Mouse (Mus musculus) cerebellum, adult 2 months (tissue): ENCODE data around the gene Tex52. TPM values are rescaled to one million over a fixed set of nuclear protein-coding genes. Genes with fewer than 3 reads are reported as not detected.

Experiments
- DNase-seq, 2 experiments: peaks; one replicate each; pipeline ENCODE4 v3.0.0; 2021
- H3K27ac ChIP-seq: fragments of 200-500 bp; 2 replicates; pipeline ENCODE4 v1.5.1; 2012; ENCODE audit warnings: low read length, control low read depth, inconsistent platforms; ENCODE audit not compliant: insufficient read depth
- H3K27me3 ChIP-seq: fragments of 200-500 bp; 2 replicates; pipeline ENCODE4 v1.6.1; 2012; ENCODE audit warnings: inconsistent platforms, mild to moderate bottlenecking, low read length, moderate library complexity; ENCODE audit not compliant: control insufficient read depth, insufficient read depth
- H3K4me1 ChIP-seq: fragments of 200-500 bp; 2 replicates; pipeline ENCODE4 v1.6.1; 2011; ENCODE audit warnings: low read length; ENCODE audit not compliant: control insufficient read depth, insufficient read depth
- H3K4me3 ChIP-seq: fragments of 200-500 bp; replicated peaks from 2 replicates; pipeline ENCODE3; 2011; ENCODE audit warnings: mild to moderate bottlenecking, low read depth, low read length, control low read depth; ENCODE audit not compliant: insufficient read depth
- CTCF ChIP-seq: fragments of 200-500 bp; IDR thresholded peaks from 2 replicates; pipeline ENCODE4 v1.5.1; 2011; ENCODE audit warnings: low read depth, mild to moderate bottlenecking, control low read depth, low read length, moderate library complexity, borderline replicate concordance; ENCODE audit not compliant: insufficient read depth
- POLR2A ChIP-seq: fragments of 200-500 bp; IDR thresholded peaks from 2 replicates; pipeline ENCODE4 v1.6.1; 2011; ENCODE audit warnings: low read length, control low read depth, borderline replicate concordance; ENCODE audit not compliant: insufficient read depth
- WGBS: fragments of 180-500 bp; shearing (Covaris S2); methylation state at CpG from one replicate; pipeline ENCODE4 v1.1.7; 2018; 5-methylcytosine and 5-hydroxymethylcytosine counted together
- polyA plus RNA-seq: library from polyadenylated mRNA; depleted of rRNA; stranded (reverse); fragments of >200 nt; gene quantifications from 2 replicates; pipeline ENCODE4 v1.2.3, GENCODE M21; 2012

The Tex52 gene
- polyA plus RNA-seq, 1 experiment = 8.0 TPM

- Histone ChIP-seq H3K4me3 (no peak overlapping the region), H3K27ac (no peak overlapping the region), H3K4me1 (peaks cover 16% of the 10 kb centered on the region), H3K27me3 (no peaks in the 10 kb centered on the region)
- 15% methylated on average over 7 of the region's 7 CpGs for WGBS
- peak in 1 of 2 experiments; percentile 45 for DNase-seq
- TF ChIP-seq CTCF (no peak), POLR2A (no peak)
These were observed 25.5 kb upstream of the Tex52 start for GRCm38 (mm10) chr6:128349711-128350110.

GRCm38 (mm10) chr6:128354140-128354539, 21.1 kb upstream of the Tex52 start:
- Histone ChIP-seq H3K4me3 (peak overlapping the region; percentile 20), H3K4me1 (peaks cover 9% of the 10 kb centered on the region; the same call in 1 of the 2 replicates), H3K27ac (no peak overlapping the region), H3K27me3 (no peaks in the 10 kb centered on the region)
- DNase-seq = no peak
- TF ChIP-seq POLR2A (no peak), CTCF (no peak)
- 41% methylated on average over 3 of the region's 3 CpGs for WGBS

GRCm38 (mm10) chr6:128355201-128355681, 20.0 kb upstream of the Tex52 start:
- peak overlapping the region; percentile 30 for H3K27ac ChIP-seq
- peak in 1 of 2 experiments; percentile 64 for DNase-seq
- H3K4me1 ChIP-seq = 0 out of 2 replicates have a peak, but pooled peaks cover 3% of the 10 kb centered on the region
- WGBS = under 1% methylated on average over 28 of the region's 28 CpGs
- peak overlapping the region; percentile 77 for H3K4me3 ChIP-seq
- H3K27me3 ChIP-seq = no peaks in the 10 kb centered on the region
- no peak for TF ChIP-seq CTCF
- TF ChIP-seq POLR2A = no peak

- WGBS = under 1% methylated on average over 42 of the region's 42 CpGs
- no peaks in the 10 kb centered on the region for H3K27me3 ChIP-seq
- peak; percentile 98 to 99 for DNase-seq
- 0 out of 2 replicates have a peak, but pooled peaks cover 3% of the 10 kb centered on the region for H3K4me1 ChIP-seq
- no peak for TF ChIP-seq CTCF
- peak; percentile 92 for TF ChIP-seq POLR2A
- peak within 1 kb of the TSS; percentile 78 for H3K27ac ChIP-seq
- peak within 1 kb of the TSS; percentile 77 for H3K4me3 ChIP-seq
These were observed 19.4 kb upstream of the Tex52 start, which contains the start of gene Tulp3 for GRCm38 (mm10) chr6:128355726-128356416. TSS of gene Tulp3 (minus strand) at chr6:128355851.

- WGBS = 7% methylated on average over 2 of the region's 2 CpGs
- H3K27ac ChIP-seq = no peak overlapping the region
- H3K27me3 ChIP-seq = no peaks in the 10 kb centered on the region
- no peak overlapping the region for H3K4me3 ChIP-seq
- DNase-seq = peak; percentile 64 to 76
- H3K4me1 ChIP-seq = peaks cover 3% of the 10 kb centered on the region; the same call in 1 of the 2 replicates
- TF ChIP-seq POLR2A (no peak), CTCF (peak; percentile 82)
These were observed 16.3 kb upstream of the Tex52 start for GRCm38 (mm10) chr6:128358999-128359398.

GRCm38 (mm10) chr6:128361901-128362300, 13.4 kb upstream of the Tex52 start:
- Histone ChIP-seq H3K4me3 (peak overlapping the region; percentile 59), H3K4me1 (peaks cover 3% of the 10 kb centered on the region; the same call in 1 of the 2 replicates), H3K27ac (no peak overlapping the region), H3K27me3 (no peaks in the 10 kb centered on the region)
- DNase-seq = no peak
- 22% methylated on average over 9 of the region's 9 CpGs for WGBS
- no peak for TF ChIP-seq POLR2A
- TF ChIP-seq CTCF = no peak

GRCm38 (mm10) chr6:128362381-128363006, 12.8 kb upstream of the Tex52 start, which contains the start of the genes Rhno1 and Foxm1:
TSS of gene Rhno1 (minus strand) at chr6:128362911.
TSS of gene Foxm1 (plus strand) at chr6:128362967.
- Histone ChIP-seq H3K27ac (0 out of 2 replicates have a peak within 1 kb of the TSS, but pooled peaks have one; percentile 3), H3K4me1 (peaks cover 3% of the 10 kb centered on the region; the same call in 1 of the 2 replicates), H3K4me3 (peak within 1 kb of the TSS; percentile 59), H3K27me3 (no peaks in the 10 kb centered on the region)
- under 1% methylated on average over 63 of the region's 76 CpGs for whole genome bisulfite sequencing
- TF ChIP-seq POLR2A = no peak; the same call in 1 of the 2 replicates
- no peak for TF ChIP-seq CTCF
- DNase-seq = peak; percentile 83 to 85
